Mouse (Mus musculus): ENCODE results near the gene Tm6sf2. TPM values are rescaled to one million over a fixed set of nuclear protein-coding genes. Genes with fewer than 3 reads are reported as not detected.
A peak's percentile ranks its signal among the peaks of the same experiment; 100 is the strongest.

Tm6sf2 gene
- total RNA-seq (2014; rRNA removed) (0.92 and 3.0 TPM in 2 replicates), polyA plus RNA-seq (2015; fragmentation: Nextera tagmentation; extraction: Ambion mirVana) (0.18 and 0.56 TPM in 2 replicates)

GRCm38 (mm10) chr8:70072441-70073069 is at the start of gene Tm6sf2:
TSS of gene Tm6sf2 (plus strand) at chr8:70072924.
- H3K4me3 ChIP-seq (ENCODE audit: low read depth, low read length): no peak within 1 kb of the TSS
- DNase-seq (no peak), ATAC-seq (peak; percentile 74)
- 15% methylated on average over 21 of the region's 27 CpGs for WGBS
- H3K9ac ChIP-seq: no peak within 1 kb of the TSS
- no peaks in the 10 kb centered on the region for H3K4me1 ChIP-seq (ENCODE audit: insufficient read depth)
- no peaks in the 10 kb centered on the region for H3K9me3 ChIP-seq (ENCODE audit: low read length)
- peaks cover 47% of the 10 kb centered on the region for H3K36me3 ChIP-seq (ENCODE audit: insufficient read depth)
- 0 out of 2 replicates have a peak within 1 kb of the TSS, but pooled peaks have one; percentile 21 for H3K4me2 ChIP-seq (ENCODE audit: low read depth)
- no peak for TF ChIP-seq CTCF (IDR thresholded peaks at IDR 0.05; ENCODE audit: low read depth)
- H3K27me3 ChIP-seq (ENCODE audit: insufficient read depth, low read length): no peaks in the 10 kb centered on the region
- H3K27ac ChIP-seq (ENCODE audit: low read depth, low read length): no peak within 1 kb of the TSS

- Histone ChIP-seq H3K9ac (no peak overlapping the region), H3K27ac (ENCODE audit: low read depth, low read length) (no peak overlapping the region), H3K4me1 (ENCODE audit: insufficient read depth) (no peaks in the 10 kb centered on the region), H3K9me3 (ENCODE audit: low read length) (no peaks in the 10 kb centered on the region), H3K4me2 (ENCODE audit: low read depth) (no peak overlapping the region), H3K4me3 (ENCODE audit: low read depth, low read length) (no peak overlapping the region), H3K27me3 (ENCODE audit: insufficient read depth, low read length) (no peaks in the 10 kb centered on the region), H3K36me3 (ENCODE audit: insufficient read depth) (peaks cover 100% of the 10 kb centered on the region)
- no peak for DNase-seq
- TF ChIP-seq CTCF (IDR thresholded peaks at IDR 0.05; ENCODE audit: low read depth): no peak
- ATAC-seq: no peak
- 44% methylated on average over 8 of the region's 8 CpGs for WGBS
Observed at GRCm38 (mm10) chr8:70023596-70023995, 49.1 kb upstream of the Tm6sf2 start.

GRCm38 (mm10) chr8:70026151-70026550 is 46.6 kb upstream of the Tm6sf2 start:
- TF ChIP-seq CTCF (IDR thresholded peaks at IDR 0.05; ENCODE audit: low read depth): no peak

GRCm38 (mm10) chr8:70030255-70030654 is 42.5 kb upstream of the Tm6sf2 start:
- H3K4me1 ChIP-seq (ENCODE audit: insufficient read depth): no peaks in the 10 kb centered on the region
- H3K9me3 ChIP-seq (ENCODE audit: low read length): no peaks in the 10 kb centered on the region
- H3K27ac ChIP-seq (ENCODE audit: low read depth, low read length): no peak overlapping the region
- DNase-seq (no peak), ATAC-seq (no peak)
- no peak overlapping the region for H3K4me2 ChIP-seq (ENCODE audit: low read depth)
- 100% methylated on average over 1 of the region's 1 CpGs for WGBS
- H3K27me3 ChIP-seq (ENCODE audit: insufficient read depth, low read length): no peaks in the 10 kb centered on the region
- H3K9ac ChIP-seq: no peak overlapping the region
- peaks cover 73% of the 10 kb centered on the region for H3K36me3 ChIP-seq (ENCODE audit: insufficient read depth)
- TF ChIP-seq CTCF (IDR thresholded peaks at IDR 0.05; ENCODE audit: low read depth): no peak
- no peak overlapping the region for H3K4me3 ChIP-seq (ENCODE audit: low read depth, low read length)

More at GRCm38 (mm10) chr8:70026151-70026550, 46.6 kb upstream of the Tm6sf2 start:
- Histone ChIP-seq H3K27ac (ENCODE audit: low read depth, low read length) (no peak overlapping the region), H3K4me3 (ENCODE audit: low read depth, low read length) (no peak overlapping the region), H3K9me3 (ENCODE audit: low read length) (no peaks in the 10 kb centered on the region), H3K27me3 (ENCODE audit: insufficient read depth, low read length) (no peaks in the 10 kb centered on the region), H3K9ac (no peak overlapping the region), H3K4me1 (ENCODE audit: insufficient read depth) (no peaks in the 10 kb centered on the region), H3K4me2 (ENCODE audit: low read depth) (no peak overlapping the region), H3K36me3 (ENCODE audit: insufficient read depth) (peaks cover 98% of the 10 kb centered on the region)
- WGBS: 100% methylated on average over 2 of the region's 2 CpGs
- DNase-seq (no peak), ATAC-seq (no peak)

- DNase-seq (no peak), ATAC-seq (no peak)
- peaks cover 18% of the 10 kb centered on the region for H3K4me1 ChIP-seq (ENCODE audit: insufficient read depth)
- no peak overlapping the region for H3K9ac ChIP-seq
- peaks cover 12% of the 10 kb centered on the region for H3K36me3 ChIP-seq (ENCODE audit: insufficient read depth)
- H3K4me3 ChIP-seq (ENCODE audit: low read depth, low read length): no peak overlapping the region
- WGBS: 93% methylated on average over 1 of the region's 1 CpGs
- no peak overlapping the region for H3K4me2 ChIP-seq (ENCODE audit: low read depth)
- no peaks in the 10 kb centered on the region for H3K27me3 ChIP-seq (ENCODE audit: insufficient read depth, low read length)
- TF ChIP-seq CTCF (IDR thresholded peaks at IDR 0.05; ENCODE audit: low read depth): no peak
- no peaks in the 10 kb centered on the region for H3K9me3 ChIP-seq (ENCODE audit: low read length)
- no peak overlapping the region for H3K27ac ChIP-seq (ENCODE audit: low read depth, low read length)
Observed at GRCm38 (mm10) chr8:70037994-70038393, 34.7 kb upstream of the Tm6sf2 start.

- no peak for TF ChIP-seq CTCF (IDR thresholded peaks at IDR 0.05; ENCODE audit: low read depth)
- Histone ChIP-seq H3K4me3 (ENCODE audit: low read depth, low read length) (peak overlapping the region; percentile 85), H3K27me3 (ENCODE audit: insufficient read depth, low read length) (no peaks in the 10 kb centered on the region), H3K36me3 (ENCODE audit: insufficient read depth) (peaks cover 8% of the 10 kb centered on the region), H3K4me2 (ENCODE audit: low read depth) (peak overlapping the region; percentile 74), H3K9ac (peak overlapping the region; percentile 99), H3K4me1 (ENCODE audit: insufficient read depth) (peaks cover 27% of the 10 kb centered on the region), H3K9me3 (ENCODE audit: low read length) (no peaks in the 10 kb centered on the region), H3K27ac (ENCODE audit: low read depth, low read length) (peak overlapping the region; percentile 90)
- ATAC-seq: peak; percentile 5; the same call in 1 of the 2 replicates
- WGBS: 4% methylated on average over 47 of the region's 47 CpGs
- DNase-seq: no peak
Observed at GRCm38 (mm10) chr8:70041885-70042546, 30.7 kb upstream of the Tm6sf2 start.

Data from forebrain, postnatal 0 days (tissue).